Mouse (Mus musculus) kidney, postnatal 10 days (tissue): ENCODE results near the gene C8g.

Experiments
- DNase-seq: peaks from one replicate; pipeline ENCODE4 v3.0.0; 2021; ENCODE audit warnings: mixed read lengths

The C8g gene

GRCm38 (mm10) chr2:25501593-25502486 is at the start of gene C8g:
Gene C8g (minus strand): TSS chr2:25501719.
- peak; percentile 36 for DNase-seq

- peak; percentile 73 for DNase-seq
Measured at GRCm38 (mm10) chr2:25551186-25551585, 49.7 kb upstream of the C8g start.

- DNase-seq: no peak
Measured at GRCm38 (mm10) chr2:25549021-25549991, 47.8 kb upstream of the C8g start.

- peak; percentile 99 for DNase-seq
Measured at GRCm38 (mm10) chr2:25546811-25547491, 45.4 kb upstream of the C8g start, which contains the start of gene Traf2. Gene Traf2 (minus strand): TSS chr2:25546940.

GRCm38 (mm10) chr2:25545996-25546810 is 44.7 kb upstream of the C8g start:
- DNase-seq: no peak

- DNase-seq: no peak
Measured at GRCm38 (mm10) chr2:25541644-25542367, 40.3 kb upstream of the C8g start.

- DNase-seq: peak; percentile 44
Measured at GRCm38 (mm10) chr2:25540541-25540948, 39.0 kb upstream of the C8g start.

GRCm38 (mm10) chr2:25536531-25536930 is 35.0 kb upstream of the C8g start:
- no peak for DNase-seq

GRCm38 (mm10) chr2:25534866-25535182 is 33.3 kb upstream of the C8g start:
- no peak for DNase-seq

- DNase-seq: peak; percentile 67
Measured at GRCm38 (mm10) chr2:25534178-25534865, 32.8 kb upstream of the C8g start.

- DNase-seq: no peak
Measured at GRCm38 (mm10) chr2:25533707-25534106, 32.2 kb upstream of the C8g start.

- no peak for DNase-seq
Measured at GRCm38 (mm10) chr2:25526510-25527302, 25.2 kb upstream of the C8g start.

GRCm38 (mm10) chr2:25509912-25510311 is 8.4 kb upstream of the C8g start:
- DNase-seq: no peak

GRCm38 (mm10) chr2:25506964-25507363 is 5.4 kb upstream of the C8g start:
- DNase-seq: peak; percentile 41

GRCm38 (mm10) chr2:25505860-25506259 is 4.3 kb upstream of the C8g start:
- DNase-seq: no peak

GRCm38 (mm10) chr2:25505000-25505399 is 3.5 kb upstream of the C8g start:
- DNase-seq: no peak

GRCm38 (mm10) chr2:25504538-25504937 is 3.0 kb upstream of the C8g start:
- no peak for DNase-seq

GRCm38 (mm10) chr2:25502726-25503125 is 1.2 kb upstream of the C8g start:
- no peak for DNase-seq

- peak; percentile 92 for DNase-seq
Measured at GRCm38 (mm10) chr2:25500576-25501405, 728 bp downstream of the C8g start, which contains the start of gene Fbxw5. Gene Fbxw5 (plus strand): TSS chr2:25500750.
